Mouse (Mus musculus) MEL (cell line): ENCODE measurements around the gene Ass1. TPM values are rescaled to one million over a fixed set of nuclear protein-coding genes. Genes with fewer than 3 reads are reported as not detected.
A peak's percentile ranks its signal among the peaks of the same experiment; 100 is the strongest.

Experiments
- DNase-seq: peaks from one replicate; pipeline ENCODE4 v3.0.0; 2011; ENCODE audit warnings: low read depth, low spot score
- H3K27ac ChIP-seq: 2 replicates; pipeline ENCODE4 v1.5.1; 2012; ENCODE audit warnings: low read depth, mild to moderate bottlenecking, control low read depth, low read length, moderate library complexity; ENCODE audit not compliant: control insufficient read depth
- H3K27me3 ChIP-seq, 2 experiments: fragments of 150-350 bp in 1 of 2; sonication (generic) in 1 of 2; 2 replicates each; pipeline ENCODE4 v1.6.1; 2012; ENCODE audit warnings: low read length in 2 of 2, mild to moderate bottlenecking in 2 of 2, improper control_type of control experiment in 1 of 2, moderate library complexity in 1 of 2; ENCODE audit not compliant: insufficient read depth in 2 of 2, control insufficient read depth in 1 of 2
- H3K36me3 ChIP-seq, 2 experiments: 2 replicates each; pipeline ENCODE4 v1.6.1; 2012 to 2014; ENCODE audit warnings: low read length in 2 of 2, improper control_type of control experiment in 1 of 2, inconsistent platforms in 1 of 2, mild to moderate bottlenecking in 1 of 2; ENCODE audit not compliant: insufficient read depth in 2 of 2, control insufficient read depth in 1 of 2
- H3K4me1 ChIP-seq, 2 experiments: fragments of 150-350 bp in 1 of 2; sonication (generic) in 1 of 2; 2 replicates each; pipeline ENCODE4 v1.6.1; 2012; ENCODE audit warnings: low read length in 2 of 2, improper control_type of control experiment in 1 of 2, mild to moderate bottlenecking in 1 of 2; ENCODE audit not compliant: insufficient read depth in 2 of 2, control insufficient read depth in 1 of 2
- H3K4me3 ChIP-seq, 2 experiments: fragments of 150-350 bp in 1 of 2; sonication (generic) in 1 of 2; 2 replicates each; pipeline ENCODE4 v1.5.1; 2012; ENCODE audit warnings: low read depth in 2 of 2, low read length in 2 of 2, mild to moderate bottlenecking in 2 of 2, moderate library complexity in 2 of 2, control low read depth in 1 of 2, improper control_type of control experiment in 1 of 2; ENCODE audit not compliant: control insufficient read depth in 1 of 2, insufficient read depth in 1 of 2
- H3K79me2 ChIP-seq: 2 replicates; pipeline ENCODE4 v1.6.1; 2012; ENCODE audit warnings: mild to moderate bottlenecking, low read length, moderate library complexity; ENCODE audit not compliant: control insufficient read depth, poor library complexity, insufficient read depth
- H3K9ac ChIP-seq: 2 replicates; pipeline ENCODE4 v1.6.1; 2012; ENCODE audit warnings: low read depth, mild to moderate bottlenecking, control low read depth, low read length, moderate library complexity; ENCODE audit not compliant: control insufficient read depth, poor library complexity, severe bottlenecking
- H3K9me3 ChIP-seq: fragments of 150-350 bp; sonication (generic); replicated peaks from 2 replicates; pipeline ENCODE4 v1.6.1; 2012; ENCODE audit warnings: mild to moderate bottlenecking, low read length, improper control_type of control experiment, moderate library complexity; ENCODE audit not compliant: insufficient read depth
- CHD2 ChIP-seq: IDR thresholded peaks from 2 replicates; pipeline ENCODE4 v1.6.1; 2011; ENCODE audit warnings: low read length, improper control_type of control experiment
- ETS1 ChIP-seq: IDR thresholded peaks from 2 replicates; pipeline ENCODE4 v1.6.1; 2012; ENCODE audit warnings: low read depth, mild to moderate bottlenecking, inconsistent platforms, low read length, improper control_type of control experiment, moderate library complexity
- JUND ChIP-seq: IDR thresholded peaks from 2 replicates; pipeline ENCODE4 v1.6.1; 2011; ENCODE audit warnings: low read depth, mild to moderate bottlenecking, improper control_type of control experiment, low read length
- MAX ChIP-seq: IDR thresholded peaks from 2 replicates; pipeline ENCODE4 v1.6.1; 2011; ENCODE audit warnings: low read length, improper control_type of control experiment
- MAZ ChIP-seq: IDR thresholded peaks from 2 replicates; pipeline ENCODE4 v1.6.1; 2012; ENCODE audit warnings: low read depth, mild to moderate bottlenecking, inconsistent platforms, low read length, improper control_type of control experiment
- MXI1 ChIP-seq: IDR thresholded peaks from 2 replicates; pipeline ENCODE4 v1.6.1; 2011; ENCODE audit warnings: mild to moderate bottlenecking, low read depth, low read length, improper control_type of control experiment
- POLR2AphosphoS5 ChIP-seq: IDR thresholded peaks from 2 replicates; pipeline ENCODE4 v1.6.1; 2012; ENCODE audit warnings: low read depth, borderline replicate concordance, mild to moderate bottlenecking, inconsistent platforms, low read length, moderate library complexity, mixed read lengths
- TBP ChIP-seq: IDR thresholded peaks from 2 replicates; pipeline ENCODE4 v1.8.0; 2011; ENCODE audit warnings: low read depth, low read length, improper control_type of control experiment
- TCF12 ChIP-seq: IDR thresholded peaks from 2 replicates; pipeline ENCODE4 v1.6.1; 2014; ENCODE audit warnings: low read depth, mild to moderate bottlenecking, inconsistent platforms, low read length, improper control_type of control experiment, moderate library complexity
- UBTF ChIP-seq: IDR thresholded peaks from 2 replicates; pipeline ENCODE4 v1.6.1; 2012; ENCODE audit warnings: low read depth, mild to moderate bottlenecking, inconsistent platforms, low read length, improper control_type of control experiment, moderate library complexity, borderline replicate concordance; ENCODE audit not compliant: insufficient read depth
- polyA plus RNA-seq, 2 experiments: library from polyadenylated mRNA; stranded (reverse) in 1 of 2; unstranded in 1 of 2; fragments of >175 nt in 1 of 2; fragments of >200 nt in 1 of 2; gene quantifications; 2 replicates each; pipeline versions ENCODE4 v1.2.1 to v1.2.4; 2012; ENCODE audit warnings: low replicate concordance in 2 of 2, low read depth in 1 of 2; ENCODE audit not compliant: insufficient read length in 2 of 2, insufficient read depth in 1 of 2, missing spikeins in 1 of 2
- total RNA-seq: library from RNA; depleted of rRNA; stranded (reverse); fragments of 300-350 nt; gene quantifications from 2 replicates; pipeline ENCODE4 v1.2.3, GENCODE M21; 2012

Gene Ass1
- total and polyA plus RNA-seq, 3 experiments, result 45.0 to 88.0 TPM; not detected in 1

- H3K79me2 ChIP-seq, result no peaks in the 10 kb centered on the region
- peak; percentile 39 for DNase-seq
- no peaks in the 10 kb centered on the region for H3K9me3 ChIP-seq
- TF ChIP-seq ETS1 (peak; percentile 86), MAX (no peak)
- H3K4me3 ChIP-seq, result no peak overlapping the region
- H3K27me3 ChIP-seq, result no peaks in the 10 kb centered on the region
- peaks cover 6 to 17% of the 10 kb centered on the region in 2 experiments for H3K4me1 ChIP-seq
- no peak overlapping the region for H3K9ac ChIP-seq
- H3K36me3 ChIP-seq, result peaks cover 0 to 6% of the 10 kb centered on the region in 2 experiments; a peak in 1 of 4 replicates
- H3K27ac ChIP-seq, result no peak overlapping the region
Observed at GRCm38 (mm10) chr2:31449441-31449815, 20.6 kb upstream of the Ass1 start.

- H3K4me3 ChIP-seq, result no peak overlapping the region
Observed at GRCm38 (mm10) chr2:31449902-31450301, 20.1 kb upstream of the Ass1 start.

DNA sequence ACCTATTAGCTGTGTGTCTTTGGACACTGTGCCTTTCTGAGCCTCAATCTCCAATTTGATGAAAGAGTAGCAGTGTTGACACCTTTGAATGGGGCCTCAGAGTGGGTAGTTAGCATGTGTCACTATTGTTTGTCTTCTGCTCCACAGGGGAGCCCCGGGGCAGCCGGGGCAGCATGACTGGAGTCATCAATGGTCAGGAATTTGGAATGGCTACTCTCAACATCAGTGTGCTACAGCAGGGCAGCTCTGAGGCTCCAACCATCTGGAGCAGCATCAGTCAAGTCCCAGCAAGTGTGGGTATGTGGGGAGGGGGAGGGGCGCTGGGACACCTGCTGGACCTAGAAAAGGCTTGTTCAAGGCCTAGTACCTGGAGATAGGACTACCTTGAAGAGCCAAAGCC, 19.3 kb upstream of the Ass1 start:
- Histone ChIP-seq H3K27me3 (no peaks in the 10 kb centered on the region), H3K4me3 (no peak overlapping the region)
- DNase-seq, result no peak
- TF ChIP-seq MAX (no peak), JUND (no peak)
- TF ChIP-seq, all 39 proteins: peak for 0
- no peaks in the 10 kb centered on the region for H3K9me3 ChIP-seq
- H3K9ac ChIP-seq, result no peak overlapping the region
- peaks cover 0 to 6% of the 10 kb centered on the region in 2 experiments; a peak in 1 of 4 replicates for H3K36me3 ChIP-seq
- no peaks in the 10 kb centered on the region for H3K79me2 ChIP-seq
- peaks cover 6 to 17% of the 10 kb centered on the region in 2 experiments for H3K4me1 ChIP-seq
- H3K27ac ChIP-seq, result no peak overlapping the region

More at GRCm38 (mm10) chr2:31449902-31450301, 20.1 kb upstream of the Ass1 start:
- Histone ChIP-seq H3K79me2 (no peaks in the 10 kb centered on the region), H3K36me3 (peaks cover 0 to 6% of the 10 kb centered on the region in 2 experiments; a peak in 1 of 4 replicates), H3K27ac (no peak overlapping the region), H3K9me3 (no peaks in the 10 kb centered on the region), H3K9ac (no peak overlapping the region), H3K27me3 (no peaks in the 10 kb centered on the region), H3K4me1 (peaks cover 6 to 17% of the 10 kb centered on the region in 2 experiments)
- no peak for DNase-seq
- TF ChIP-seq TBP, result no peak
- TF ChIP-seq POLR2AphosphoS5, result peak; percentile 74; the same call in 1 of the 2 replicates
- TF ChIP-seq MAZ, result no peak

DNA sequence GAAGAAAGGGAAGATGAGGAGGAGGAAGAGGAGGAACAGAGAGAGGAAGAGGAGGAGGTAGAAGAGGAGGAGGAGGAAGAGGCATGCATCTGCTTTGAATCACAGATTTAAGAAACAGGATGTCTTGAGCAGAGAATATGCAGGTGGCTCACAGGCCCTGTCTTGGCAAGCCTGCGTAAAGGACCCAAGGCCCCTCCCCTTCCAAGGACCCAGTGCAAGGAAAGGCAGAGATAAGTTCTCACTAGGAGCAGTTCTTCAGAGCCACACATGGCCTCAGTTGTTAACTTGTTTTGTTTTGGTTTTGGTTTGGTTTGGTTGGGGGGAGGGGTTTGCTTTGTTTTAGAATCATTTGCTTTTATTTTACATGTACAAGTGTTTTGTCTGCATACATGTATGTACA, 18.5 kb upstream of the Ass1 start:
- Histone ChIP-seq H3K9me3 (no peaks in the 10 kb centered on the region), H3K79me2 (no peaks in the 10 kb centered on the region), H3K9ac (no peak overlapping the region), H3K4me3 (no peak overlapping the region), H3K27me3 (no peaks in the 10 kb centered on the region), H3K4me1 (peaks cover 6 to 17% of the 10 kb centered on the region in 2 experiments), H3K36me3 (peaks cover 0 to 6% of the 10 kb centered on the region in 2 experiments; a peak in 1 of 4 replicates), H3K27ac (no peak overlapping the region)
- TF ChIP-seq UBTF (no peak), ETS1 (no peak), CHD2 (no peak), MXI1 (peak; percentile 23; the same call in 1 of the 2 replicates), TCF12 (peak; percentile 19; the same call in 1 of the 2 replicates)
- DNase-seq, result peak; percentile 71
